Mouse (Mus musculus) midbrain, embryonic 15.5 days (tissue): ENCODE data around the gene Malsu1. TPM values are rescaled to one million over a fixed set of nuclear protein-coding genes. Genes with fewer than 3 reads are reported as not detected.

ENCODE experiments used
- ATAC-seq: fragments of 200-750 bp; cut with Nextera tagmentation; replicated peaks from 2 replicates; pipeline ENCODE4 v1.8.0; 2017; ENCODE audit warnings: moderate TSS enrichment
- H3K27ac ChIP-seq: fragments of 300-500 bp; sonication (generic); 2 replicates; pipeline ENCODE4 v1.5.1; 2015; ENCODE audit warnings: mild to moderate bottlenecking, inconsistent platforms
- H3K27me3 ChIP-seq: fragments of 300-500 bp; sonication (generic); replicated peaks from 2 replicates; pipeline ENCODE4 v1.6.1; 2015; ENCODE audit warnings: inconsistent platforms
- H3K36me3 ChIP-seq: fragments of 300-500 bp; sonication (generic); replicated peaks from 2 replicates; pipeline ENCODE4 v1.6.1; 2015; ENCODE audit warnings: inconsistent platforms
- H3K4me1 ChIP-seq: fragments of 300-500 bp; sonication (generic); 2 replicates; pipeline ENCODE4 v1.6.1; 2015; ENCODE audit warnings: inconsistent platforms
- H3K4me2 ChIP-seq: fragments of 300-500 bp; sonication (generic); 2 replicates; pipeline ENCODE4 v1.6.1; 2015; ENCODE audit warnings: inconsistent platforms, mild to moderate bottlenecking, moderate library complexity
- H3K4me3 ChIP-seq: fragments of 300-500 bp; sonication (generic); 2 replicates; pipeline ENCODE4 v1.5.1; 2015; ENCODE audit warnings: mild to moderate bottlenecking, inconsistent platforms
- H3K9ac ChIP-seq: fragments of 300-500 bp; sonication (generic); 2 replicates; pipeline ENCODE4 v1.6.1; 2015; ENCODE audit warnings: mild to moderate bottlenecking, inconsistent platforms
- H3K9me3 ChIP-seq: fragments of 300-500 bp; sonication (generic); 2 replicates; pipeline ENCODE4 v1.6.1; 2016; ENCODE audit warnings: inconsistent platforms
- WGBS: fragments of 180-500 bp; shearing (Covaris S2); methylation state at CpG from one replicate; pipeline ENCODE4 v1.1.7; 2015; ENCODE audit warnings: mixed read lengths; 5-methylcytosine and 5-hydroxymethylcytosine counted together
- polyA plus RNA-seq: library from polyadenylated mRNA; unstranded; fragments of >200 nt; fragmentation: Nextera tagmentation; extraction: Ambion mirVana; gene quantifications from 2 replicates; pipeline ENCODE4 v1.2.1, GENCODE M21; 2015

The Malsu1 gene
- polyA plus RNA-seq, 1 experiment from 2014 or later = 58.6 TPM

DNA sequence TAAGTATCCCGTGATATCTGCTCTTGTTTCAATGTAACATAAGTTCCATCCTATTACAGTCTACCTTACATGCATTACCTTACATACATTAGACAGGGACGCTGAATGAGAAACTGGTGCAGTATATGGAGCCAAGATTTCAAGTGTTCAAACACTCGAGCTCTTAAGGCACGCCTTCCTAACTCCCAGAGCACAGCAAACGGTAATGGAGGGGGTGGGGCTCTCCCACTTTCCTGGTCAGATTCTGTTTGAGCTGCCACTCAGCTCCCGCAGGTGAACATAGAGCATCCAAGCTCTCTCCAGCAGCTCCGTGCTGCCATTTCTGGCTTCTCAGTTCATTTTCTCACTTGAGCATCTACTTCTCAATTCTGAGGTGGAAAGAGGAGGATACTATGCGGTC lies 44.9 kb downstream of the Malsu1 start:
- no peak overlapping the region for H3K4me3 ChIP-seq
- no peak for ATAC-seq
- 80% methylated on average over 8 of the region's 8 CpGs for WGBS

DNA sequence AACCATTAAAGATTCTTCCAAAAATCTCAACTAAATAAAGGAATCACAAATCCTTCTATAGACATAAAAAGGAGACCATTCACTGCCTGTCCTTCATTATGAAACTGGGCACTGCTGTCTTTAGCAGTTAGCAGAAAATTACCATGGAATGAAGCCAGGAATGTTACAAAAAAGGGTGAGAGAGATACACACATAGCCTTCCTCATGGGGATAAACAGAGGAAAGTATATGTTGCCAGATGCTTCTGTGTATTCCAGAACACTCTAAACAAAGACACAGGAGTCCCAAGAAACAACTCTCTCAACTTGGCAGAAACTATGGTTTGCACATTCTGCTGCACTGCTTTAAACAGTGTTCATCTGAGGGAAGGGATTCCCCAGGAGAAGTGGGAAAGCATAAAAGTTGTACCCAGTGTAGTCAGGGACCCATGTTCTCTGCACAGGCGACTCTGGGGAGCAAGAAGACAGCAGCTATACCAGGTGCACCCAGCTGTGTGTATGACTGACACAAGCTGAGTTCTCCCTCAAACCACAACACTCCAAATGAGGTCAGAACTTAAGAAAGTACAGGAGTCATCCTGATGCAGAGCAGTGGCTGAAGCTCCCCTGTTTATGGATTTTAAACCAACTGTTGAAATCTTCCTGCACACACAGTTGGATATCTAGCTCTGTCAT lies 46.0 kb downstream of the Malsu1 start:
- WGBS = 89% methylated on average over 1 of the region's 1 CpGs
- Histone ChIP-seq H3K4me3 (no peak overlapping the region), H3K9ac (no peak overlapping the region), H3K36me3 (no peaks in the 10 kb centered on the region), H3K27me3 (no peaks in the 10 kb centered on the region), H3K4me2 (no peak overlapping the region), H3K9me3 (0 out of 2 replicates have a peak, but pooled peaks cover 4% of the 10 kb centered on the region), H3K27ac (no peak overlapping the region), H3K4me1 (no peaks in the 10 kb centered on the region)
- ATAC-seq = no peak

More for the DNA sequence above, 44.9 kb downstream of the Malsu1 start:
- Histone ChIP-seq H3K9ac (no peak overlapping the region), H3K4me2 (no peak overlapping the region), H3K36me3 (no peaks in the 10 kb centered on the region), H3K27ac (no peak overlapping the region), H3K9me3 (0 out of 2 replicates have a peak, but pooled peaks cover 4% of the 10 kb centered on the region), H3K4me1 (no peaks in the 10 kb centered on the region), H3K27me3 (no peaks in the 10 kb centered on the region)

DNA sequence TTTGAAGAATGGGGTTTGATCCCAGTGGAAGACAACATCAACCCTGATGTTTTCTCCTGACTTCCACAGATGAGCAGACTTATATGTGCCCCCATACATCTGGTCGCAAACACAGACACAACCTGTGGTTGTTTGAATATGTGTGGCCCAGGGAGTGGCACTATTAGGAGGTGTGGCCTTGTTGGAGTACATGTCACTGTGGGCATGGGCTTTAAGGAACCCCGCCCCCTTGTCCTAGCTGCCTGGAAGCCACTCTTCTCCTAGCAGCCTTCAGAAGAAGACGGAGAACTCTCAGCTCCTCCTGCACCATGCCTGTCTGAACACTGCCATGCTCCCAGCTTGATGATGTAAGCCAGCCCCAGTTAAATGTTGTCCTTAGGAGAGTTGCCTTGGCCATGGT lies 46.8 kb downstream of the Malsu1 start:
- Histone ChIP-seq H3K4me3 (no peak overlapping the region), H3K9ac (no peak overlapping the region), H3K4me2 (no peak overlapping the region), H3K36me3 (no peaks in the 10 kb centered on the region), H3K27me3 (no peaks in the 10 kb centered on the region), H3K27ac (no peak overlapping the region), H3K4me1 (no peaks in the 10 kb centered on the region), H3K9me3 (0 out of 2 replicates have a peak, but pooled peaks cover 4% of the 10 kb centered on the region)
- 96% methylated on average over 3 of the region's 3 CpGs for WGBS
- no peak for ATAC-seq

DNA sequence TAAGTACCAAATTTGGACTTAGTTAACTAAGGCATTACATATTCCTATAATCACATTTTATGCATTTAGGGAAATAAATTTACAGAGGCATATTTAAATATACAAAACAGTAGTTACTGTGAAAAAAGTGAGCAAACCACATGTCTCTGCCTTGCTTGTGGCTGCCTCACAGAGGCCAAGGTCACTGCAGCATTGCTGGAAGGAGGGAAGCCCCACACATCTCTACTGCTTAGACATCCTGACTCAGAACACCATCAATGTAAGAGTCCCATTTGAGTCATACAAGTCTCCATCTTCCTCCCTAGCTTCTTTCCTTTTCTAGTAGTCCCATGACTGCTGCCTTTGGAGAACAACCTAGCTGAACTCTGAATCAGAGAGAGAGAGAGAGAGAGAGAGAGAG lies 56.7 kb downstream of the Malsu1 start:
- Histone ChIP-seq H3K9ac (no peak overlapping the region), H3K4me3 (no peak overlapping the region), H3K4me2 (no peak overlapping the region), H3K27ac (no peak overlapping the region), H3K36me3 (no peaks in the 10 kb centered on the region), H3K9me3 (no peaks in the 10 kb centered on the region), H3K27me3 (no peaks in the 10 kb centered on the region), H3K4me1 (peaks cover 5% of the 10 kb centered on the region; the same call in 1 of the 2 replicates)
- ATAC-seq = no peak

DNA sequence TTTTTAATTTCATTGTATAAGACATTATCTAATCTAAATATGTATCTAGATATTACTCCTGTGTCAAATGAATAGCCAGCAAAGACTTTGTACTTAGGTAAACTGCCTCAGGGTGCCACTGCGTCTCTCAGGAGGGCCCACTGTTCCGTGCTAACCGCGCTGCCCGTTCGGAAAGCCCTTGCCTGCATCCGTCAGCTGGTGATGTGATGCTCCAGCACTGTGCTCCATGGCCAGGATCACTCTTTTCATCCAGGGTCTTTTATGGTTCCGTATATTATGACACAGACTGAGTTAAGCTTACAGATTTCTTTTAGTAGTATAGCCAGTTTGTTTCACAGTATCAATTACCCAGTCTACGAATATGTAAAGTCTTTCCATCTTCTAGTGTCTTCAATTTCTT lies 58.3 kb downstream of the Malsu1 start:
- no peak for ATAC-seq
- Histone ChIP-seq H3K27ac (no peak overlapping the region), H3K27me3 (no peaks in the 10 kb centered on the region), H3K9ac (no peak overlapping the region), H3K4me3 (no peak overlapping the region), H3K9me3 (no peaks in the 10 kb centered on the region), H3K36me3 (no peaks in the 10 kb centered on the region), H3K4me2 (no peak overlapping the region), H3K4me1 (peaks cover 5% of the 10 kb centered on the region; the same call in 1 of the 2 replicates)
- 51% methylated on average over 9 of the region's 9 CpGs for WGBS

DNA sequence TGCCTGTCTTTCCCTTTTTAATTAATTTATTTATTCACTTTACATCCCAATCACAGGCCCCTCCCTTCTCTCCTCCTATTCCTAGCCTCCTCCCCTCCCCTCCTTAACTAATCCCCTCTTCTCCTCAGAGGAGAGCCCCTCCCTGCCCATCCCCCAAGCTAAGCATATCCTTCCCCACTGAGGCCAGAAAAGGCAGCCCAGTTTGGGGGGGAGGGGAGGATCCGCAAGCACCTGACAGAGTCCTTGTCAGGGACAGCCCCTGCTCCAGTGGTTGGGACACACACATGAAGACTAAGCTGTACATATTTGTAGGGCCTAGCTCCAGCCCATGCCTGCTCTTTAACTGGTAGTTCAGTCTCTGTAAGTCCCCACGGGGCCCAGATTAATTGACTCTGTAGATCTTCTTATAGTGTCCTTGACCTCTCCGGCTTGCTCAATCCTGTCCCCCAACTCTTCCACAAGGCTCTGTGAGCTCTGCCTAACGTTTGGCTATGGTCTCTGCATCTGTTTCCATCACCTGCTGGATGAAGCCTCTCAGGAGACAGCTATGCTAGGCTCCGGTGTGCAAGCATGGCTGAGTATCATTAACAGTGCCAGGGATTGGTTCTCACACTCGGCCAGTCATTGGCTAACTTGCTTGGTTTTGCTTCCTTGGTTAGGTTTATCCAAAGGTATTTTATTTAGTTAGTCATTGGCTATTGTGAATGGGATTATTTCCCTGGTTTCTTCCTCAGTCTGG lies 58.9 kb downstream of the Malsu1 start:
- no peak overlapping the region for H3K4me3 ChIP-seq
- ATAC-seq = no peak
- WGBS = 26% methylated on average over 6 of the region's 6 CpGs
- no peaks in the 10 kb centered on the region for H3K9me3 ChIP-seq
- no peak overlapping the region for H3K27ac ChIP-seq
- no peak overlapping the region for H3K4me2 ChIP-seq
- no peak overlapping the region for H3K9ac ChIP-seq
- no peaks in the 10 kb centered on the region for H3K36me3 ChIP-seq
- no peaks in the 10 kb centered on the region for H3K27me3 ChIP-seq
- H3K4me1 ChIP-seq = peaks cover 5% of the 10 kb centered on the region; the same call in 1 of the 2 replicates

Other genes with a start within 250 kb of the Malsu1 start
- 15.0 and 16.1 TPM in 2 replicates for gene Tmem176a, start 232.9 kb upstream of the Malsu1 start, polyA plus RNA-seq
- 110 and 122 TPM in 2 replicates for gene Tmem176b, start 232.3 kb upstream of the Malsu1 start, polyA plus RNA-seq
- not detected in 2 replicates for gene Aoc1, start 200.9 kb upstream of the Malsu1 start, polyA plus RNA-seq
- gene 1600015I10Rik, start 143.9 kb upstream of the Malsu1 start, polyA plus RNA-seq = not detected in 2 replicates
- not detected in 2 replicates for gene Doxl2, start 98.8 kb upstream of the Malsu1 start, polyA plus RNA-seq
- not detected in 2 replicates for gene Svs1, start 86.9 kb upstream of the Malsu1 start, polyA plus RNA-seq
- gene Gpnmb, start 37.2 kb upstream of the Malsu1 start, polyA plus RNA-seq = 0.36 and 0.74 TPM in 2 replicates
- 25.2 and 26.9 TPM in 2 replicates for gene Igf2bp3, start 141.2 kb downstream of the Malsu1 start, polyA plus RNA-seq
- gene Tra2a, start 190.2 kb downstream of the Malsu1 start, polyA plus RNA-seq = 123 and 128 TPM in 2 replicates
- 8.5 and 9.6 TPM in 2 replicates for gene Ccdc126, start 245.5 kb downstream of the Malsu1 start, polyA plus RNA-seq